Mouse (Mus musculus) left cerebral cortex, postnatal 10 days (tissue): Measurements from ENCODE around the gene Lamtor2. TPM values are rescaled to one million over a fixed set of nuclear protein-coding genes. Genes with fewer than 3 reads are reported as not detected.

Experiments used
- DNase-seq, 2 experiments: peaks; one replicate each; pipeline ENCODE4 v3.0.0; 2021 to 2022; ENCODE audit warnings: low spot score in 2 of 2, mixed read lengths in 1 of 2; ENCODE audit errors: extremely low spot score in 1 of 2
- intact Hi-C: fragments of 180-260 bp; cut with DNase I; formaldehyde crosslinking; loops from one replicate; pipeline ENCODE4 v1.15.1; 2025
- total RNA-seq, 2 experiments: library from RNA; stranded (reverse); gene quantifications; 2 replicates each; pipeline ENCODE4 v1.2.3; 2021

Lamtor2 gene
- total RNA-seq, 2 experiments from 2014 or later = 109 to 110 TPM

DNA sequence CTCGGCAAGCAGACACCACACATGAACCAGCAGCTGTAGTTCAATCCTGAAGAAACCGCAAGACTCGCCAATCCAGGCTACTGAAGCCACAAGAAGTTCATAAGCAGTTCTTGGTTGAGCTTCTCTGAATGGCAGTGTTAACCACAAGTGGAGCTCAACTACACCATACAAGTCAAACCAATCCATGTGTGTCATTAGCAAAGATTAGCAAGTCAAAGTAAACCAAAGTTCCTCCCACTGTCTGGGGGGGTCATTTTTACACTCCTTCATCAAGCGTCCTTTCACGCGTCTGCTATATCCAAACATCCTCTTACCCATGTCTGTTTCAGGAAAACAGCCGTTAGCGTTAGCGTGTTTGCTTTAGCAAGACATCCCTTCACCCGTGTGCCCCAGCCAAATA is 17.5 kb upstream of the Lamtor2 start:
- intact Hi-C loops = no loop called here
- no peak for DNase-seq

DNA sequence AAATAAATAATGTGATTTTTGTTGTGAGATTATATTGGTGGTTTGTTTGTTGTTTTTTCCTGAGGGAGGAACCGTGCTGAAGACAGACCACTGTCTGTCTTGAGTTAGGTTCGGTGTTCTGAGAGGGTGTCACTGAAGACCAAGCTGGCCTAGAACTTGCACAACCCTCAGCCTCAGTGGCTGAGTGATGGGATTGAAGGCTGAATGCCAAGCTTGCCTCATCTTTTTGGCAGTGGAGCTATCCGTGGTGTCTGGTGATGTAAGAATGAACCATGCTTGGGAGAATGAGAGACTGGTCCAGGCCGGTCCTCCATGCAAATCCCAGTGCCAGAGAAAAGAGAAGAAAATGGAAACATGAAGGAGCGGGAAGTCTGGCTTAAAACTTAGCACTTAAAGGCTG is 16.8 kb upstream of the Lamtor2 start:
- intact Hi-C loops = no loop called here
- no peak for DNase-seq

DNA sequence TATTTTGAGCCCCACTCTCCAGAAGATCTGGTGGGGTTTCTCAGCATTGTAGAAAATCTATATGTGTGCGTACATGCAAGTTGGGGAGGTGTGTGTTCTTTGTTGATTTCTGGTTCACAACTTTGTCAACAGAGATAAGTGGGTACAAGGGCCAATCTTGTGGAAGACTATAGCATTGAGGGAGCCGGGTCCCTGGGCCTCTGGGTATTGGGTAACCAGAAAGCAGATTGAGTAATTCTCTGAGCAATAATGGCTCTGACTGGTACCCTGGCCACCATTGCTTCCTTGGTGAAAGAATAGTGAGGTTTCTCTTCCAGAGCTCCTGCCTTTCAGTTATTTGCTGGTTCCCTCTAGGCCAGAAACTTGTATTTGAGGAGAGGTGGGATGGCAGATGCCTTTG is 16.2 kb upstream of the Lamtor2 start:
- intact Hi-C loops = no loop called here
- no peak for DNase-seq

DNA sequence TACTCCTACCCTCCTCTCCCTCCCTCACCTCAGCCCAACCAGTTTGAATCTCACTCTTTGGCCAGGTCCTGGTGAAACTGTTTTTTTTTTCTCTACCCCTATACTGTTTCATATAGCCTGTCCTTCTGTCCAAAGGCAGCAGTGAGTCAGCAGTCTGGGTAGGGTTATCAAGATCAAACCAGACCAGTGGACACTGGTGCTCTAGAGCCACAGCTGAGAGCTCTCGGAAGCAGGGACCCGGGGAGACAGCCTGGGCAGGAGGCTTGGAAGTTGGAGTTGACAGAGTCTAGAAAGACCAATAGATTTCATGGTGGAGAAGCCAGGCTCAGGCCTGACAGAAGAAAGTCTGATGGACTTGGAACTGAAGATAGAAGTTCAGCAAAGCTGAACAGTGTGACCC is 15.7 kb upstream of the Lamtor2 start:
- intact Hi-C loops = no loop called here
- DNase-seq = no peak

DNA sequence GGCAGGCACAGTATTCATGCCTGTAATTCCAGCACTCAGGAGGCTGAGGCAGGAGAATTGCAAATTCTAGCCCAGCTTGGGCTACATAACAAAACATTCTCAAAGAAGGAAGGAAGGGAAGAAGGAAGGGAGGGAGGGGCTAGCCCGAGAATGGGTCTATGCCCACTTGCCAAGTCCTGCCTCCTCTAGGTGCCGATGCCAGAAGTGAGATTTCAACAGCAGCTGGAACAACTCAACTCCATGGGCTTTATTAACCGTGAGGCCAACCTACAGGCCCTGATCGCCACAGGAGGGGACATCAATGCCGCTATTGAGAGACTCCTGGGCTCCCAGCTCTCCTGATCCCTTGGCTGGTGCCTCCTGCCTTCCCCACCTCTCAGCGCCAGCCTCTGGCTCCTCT is 15.0 kb upstream of the Lamtor2 start:
- no peak for DNase-seq
- intact Hi-C loops = no loop called here

DNA sequence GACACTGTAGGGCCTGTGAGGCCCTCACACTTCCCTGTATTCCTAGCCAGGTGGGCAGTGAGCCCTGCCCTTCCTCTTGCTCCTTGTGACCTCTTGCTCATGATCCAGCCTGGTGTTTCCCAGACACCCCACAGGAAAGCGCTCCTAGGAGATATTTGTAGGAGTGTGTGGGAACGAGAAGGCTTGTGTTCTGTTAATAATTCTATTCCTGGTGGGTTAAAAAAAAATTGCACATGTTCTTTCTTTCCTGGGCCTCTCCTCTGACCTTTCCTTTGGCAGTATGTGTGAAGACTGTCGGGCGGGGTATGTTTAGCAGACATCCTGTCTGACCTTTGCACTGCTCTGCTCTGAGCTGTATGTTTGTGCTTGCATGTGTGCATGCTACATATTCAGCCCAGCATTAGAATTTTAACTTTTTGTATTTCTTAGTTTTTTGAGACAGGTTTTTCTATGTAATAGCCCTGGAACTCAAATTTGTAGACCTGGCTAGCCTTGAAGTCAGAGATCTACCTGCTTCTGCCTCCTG is 13.7 kb upstream of the Lamtor2 start:
- intact Hi-C loops = no loop called here
- no peak for DNase-seq

DNA sequence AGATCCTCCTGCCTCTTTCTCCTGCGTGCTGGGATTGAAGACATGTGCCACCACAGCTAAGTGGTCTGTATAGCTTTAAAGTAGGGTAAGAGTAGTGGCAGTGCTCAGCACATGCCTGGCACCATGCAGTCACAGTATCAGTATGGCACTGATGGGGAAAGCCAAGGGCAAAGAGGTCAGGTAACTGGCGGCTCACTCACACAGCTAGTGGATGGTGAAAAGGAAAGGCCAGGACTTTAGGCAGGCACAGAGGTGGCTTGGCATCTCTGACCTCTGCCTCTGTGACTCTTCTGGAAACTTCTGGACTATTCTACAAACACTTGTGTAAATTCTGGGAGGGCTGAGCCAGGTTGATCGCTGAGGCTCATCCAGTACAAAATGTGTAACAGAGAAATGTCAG is 13.2 kb upstream of the Lamtor2 start:
- DNase-seq = no peak
- intact Hi-C loops = no loop called here

DNA sequence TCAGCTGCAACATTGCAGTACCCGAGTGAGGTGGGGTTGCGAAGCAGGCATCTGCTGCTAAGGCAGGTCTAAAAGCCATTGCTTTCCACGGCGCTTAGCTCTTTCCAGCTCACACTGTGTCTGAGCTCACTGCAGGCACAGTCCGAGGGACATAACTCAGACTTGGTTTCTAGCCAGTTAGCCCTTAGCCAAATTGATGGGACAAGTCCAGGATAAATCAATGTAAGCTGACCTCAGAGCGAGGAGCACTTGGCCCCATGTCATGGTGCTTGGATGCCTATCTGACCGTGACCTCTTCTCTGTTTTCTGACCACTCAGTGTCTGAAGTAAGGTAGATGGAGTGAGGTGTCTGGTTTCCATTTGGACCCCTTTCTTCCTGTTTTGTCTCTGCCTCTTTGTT is 11.1 kb upstream of the Lamtor2 start:
- intact Hi-C loops = no loop called here
- no peak for DNase-seq

DNA sequence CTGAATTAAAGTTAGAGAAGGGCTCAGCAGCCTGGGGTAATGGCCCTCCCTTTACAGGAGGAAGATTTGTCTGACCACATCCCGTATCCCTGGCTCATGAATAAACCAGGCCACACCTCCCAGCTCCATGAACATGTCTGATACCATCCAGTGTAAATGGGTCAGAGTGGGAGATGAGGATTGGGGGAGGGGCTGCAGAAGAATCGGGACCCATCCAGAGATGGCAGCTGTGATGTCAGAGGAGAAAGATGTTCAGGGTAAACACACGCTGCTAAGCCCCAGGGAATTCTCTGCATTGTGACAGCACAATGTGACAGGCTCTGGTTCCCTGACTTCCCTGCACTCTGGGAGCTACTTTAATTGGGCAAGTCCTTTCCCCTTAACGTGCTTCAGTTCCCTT is 10.6 kb upstream of the Lamtor2 start:
- intact Hi-C loops = no loop called here
- DNase-seq = no peak

DNA sequence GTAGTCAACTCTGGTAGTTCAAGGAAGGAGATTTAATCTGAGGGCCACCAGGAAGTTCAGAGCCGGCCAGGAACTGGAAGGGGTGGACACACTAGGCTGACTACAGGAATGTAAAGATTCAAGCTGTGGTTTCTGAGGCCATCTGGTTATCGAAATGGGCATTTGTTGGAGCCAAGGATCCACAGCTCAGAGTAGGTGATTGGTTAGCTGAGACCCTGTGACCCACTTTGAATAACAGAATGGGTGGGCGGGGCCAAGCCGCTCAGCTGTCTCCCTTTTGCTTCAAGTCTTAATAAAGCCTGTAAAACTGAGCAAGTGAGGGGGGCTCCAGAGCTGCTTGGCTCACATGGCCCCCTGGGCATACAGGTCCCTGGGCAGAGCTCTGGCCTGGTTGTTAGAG is 9.1 kb upstream of the Lamtor2 start:
- intact Hi-C loops = no loop called here
- no peak for DNase-seq

DNA sequence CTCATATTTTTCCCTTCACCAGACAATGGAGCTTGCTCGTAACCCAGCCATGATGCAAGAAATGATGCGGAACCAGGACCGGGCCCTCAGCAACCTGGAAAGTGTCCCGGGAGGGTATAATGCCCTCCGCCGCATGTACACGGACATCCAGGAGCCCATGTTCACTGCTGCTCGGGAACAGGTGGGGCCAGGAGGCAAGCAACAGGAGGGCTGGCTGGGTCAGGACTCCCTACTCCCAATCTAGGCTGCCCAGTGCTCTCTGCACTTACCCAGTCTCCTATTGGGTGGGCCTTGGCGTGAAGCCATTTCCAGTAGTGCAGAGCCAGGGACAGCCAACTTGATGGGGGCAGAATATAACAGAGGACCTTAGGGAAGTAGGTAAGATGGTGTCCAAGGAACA is 6.7 kb upstream of the Lamtor2 start:
- intact Hi-C loops = no loop called here

DNA sequence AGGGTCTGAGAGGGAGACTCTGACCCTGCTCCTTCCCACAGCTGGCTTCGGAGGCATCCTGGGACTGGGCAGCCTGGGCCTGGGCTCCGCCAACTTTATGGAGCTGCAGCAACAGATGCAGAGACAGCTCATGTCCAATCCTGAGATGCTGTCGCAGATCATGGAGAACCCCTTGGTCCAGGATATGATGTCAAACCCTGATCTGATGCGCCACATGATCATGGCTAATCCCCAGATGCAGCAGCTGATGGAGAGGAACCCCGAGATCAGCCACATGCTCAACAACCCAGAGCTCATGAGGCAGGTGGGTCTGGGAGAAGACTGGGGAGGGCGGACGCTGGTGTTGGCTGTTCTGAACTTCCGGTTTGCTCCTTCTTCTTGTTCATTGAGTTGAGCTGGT is 3.7 kb upstream of the Lamtor2 start:
- intact Hi-C loops = no loop called here
- DNase-seq = no peak

More for the DNA sequence above, 6.7 kb upstream of the Lamtor2 start:
- no peak for DNase-seq

DNA sequence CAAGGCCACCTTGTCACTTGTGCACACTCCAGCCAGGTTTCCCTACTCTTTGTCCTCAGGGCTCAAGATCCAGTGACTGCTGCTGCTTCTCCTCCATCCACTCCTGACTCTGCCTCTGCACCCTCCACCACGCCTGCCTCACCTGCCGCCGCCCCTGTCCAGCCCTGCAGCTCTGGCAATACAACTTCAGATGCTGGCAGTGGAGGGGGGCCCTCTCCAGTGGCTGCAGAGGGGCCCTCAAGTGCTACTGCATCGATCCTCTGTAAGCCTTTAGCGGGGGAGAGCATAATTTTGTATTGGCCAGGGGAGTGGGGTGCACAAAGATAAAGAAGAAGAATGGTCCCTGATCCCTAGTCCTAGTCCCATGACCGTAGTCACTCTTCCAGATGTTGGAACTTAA is 2.9 kb upstream of the Lamtor2 start:
- intact Hi-C loops = no loop called here

DNA sequence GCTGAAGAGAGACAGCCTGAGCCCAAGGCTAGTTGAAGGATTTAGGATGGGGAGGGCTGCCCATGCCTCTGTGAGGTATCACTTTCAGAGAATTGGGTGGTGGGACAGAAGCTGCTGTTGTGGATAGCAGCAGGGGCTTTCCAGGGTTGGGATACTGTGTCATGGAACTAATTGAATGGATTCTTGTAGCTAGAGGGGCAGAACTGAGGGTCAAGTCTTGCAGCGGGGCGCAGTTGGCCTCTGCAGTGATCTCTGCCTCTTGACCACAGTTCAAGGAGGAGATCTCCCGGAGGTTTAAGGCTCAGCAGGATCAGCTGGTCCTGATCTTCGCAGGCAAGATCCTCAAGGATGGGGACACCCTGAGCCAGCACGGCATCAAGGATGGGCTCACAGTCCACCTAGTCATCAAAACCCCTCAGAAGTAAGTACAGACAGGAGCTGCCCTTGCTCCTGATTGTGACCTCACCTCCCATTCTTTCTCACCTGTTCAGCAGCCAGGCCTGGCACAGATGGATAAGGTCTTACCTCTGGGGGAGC is 2.3 kb upstream of the Lamtor2 start:
- no peak for DNase-seq
- intact Hi-C loops = no loop called here

More for the DNA sequence above, 2.9 kb upstream of the Lamtor2 start:
- no peak for DNase-seq

DNA sequence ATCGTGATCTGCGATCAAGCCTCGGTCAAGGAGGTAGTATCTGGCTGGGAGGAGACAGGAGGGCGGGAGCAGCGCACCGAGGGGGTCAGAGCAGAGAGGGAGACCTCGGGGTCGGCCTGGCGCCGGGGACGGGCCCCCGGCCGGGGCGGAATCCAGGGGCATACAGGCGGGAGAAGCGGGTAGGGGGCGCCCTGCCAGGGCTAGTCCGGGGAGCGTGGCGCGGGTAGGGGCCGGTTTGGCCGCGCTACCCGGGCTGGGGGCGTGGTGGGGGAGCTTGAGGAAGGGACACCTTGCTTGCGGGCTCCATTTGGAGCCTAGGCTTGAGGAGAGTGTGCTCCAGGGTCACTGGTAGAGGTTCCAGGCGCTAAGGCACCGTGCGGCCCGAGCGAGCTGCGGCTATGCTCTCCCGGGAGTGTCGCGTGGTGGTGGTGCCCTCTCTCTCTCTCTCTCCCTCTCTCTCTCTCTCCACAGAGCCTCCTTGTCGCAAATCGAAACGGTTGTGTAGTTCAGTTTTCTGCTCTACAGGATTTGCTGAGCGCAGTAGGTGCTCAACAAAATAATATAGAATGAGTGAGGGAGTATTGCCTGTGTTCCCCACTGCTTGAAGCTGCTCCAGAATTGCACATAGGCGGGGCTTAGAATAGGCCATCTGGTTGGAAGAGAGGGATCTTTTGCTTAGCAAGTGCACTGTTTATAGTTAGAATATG is 1.2 kb upstream of the Lamtor2 start:
- peak in 1 of 2 experiments; percentile 83 for DNase-seq
- intact Hi-C loops = no loop called here

DNA sequence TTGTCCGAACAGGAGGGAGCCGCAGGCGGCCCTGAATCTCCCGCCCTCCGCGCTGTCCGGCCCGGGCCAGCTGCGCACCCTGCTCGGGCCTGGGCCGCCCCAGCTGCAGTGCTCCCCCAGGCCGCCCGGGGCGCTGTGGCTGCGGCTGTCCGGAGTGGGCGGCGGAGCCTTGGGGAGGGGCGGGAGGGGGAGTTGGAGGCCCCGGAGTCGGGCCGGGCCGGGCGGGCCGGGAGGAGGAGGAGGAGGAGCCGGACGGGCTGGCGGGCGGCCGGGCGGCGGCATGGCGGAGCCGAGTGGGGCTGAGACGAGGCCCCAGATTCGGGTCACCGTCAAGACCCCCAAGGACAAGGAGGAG is 628 bp upstream of the Lamtor2 start, which contains the start of gene Ubqln4:
Gene Ubqln4 (plus strand): TSS at position 234 of the 355 bp plus-strand sequence.
- peak; percentile 80 to 93 for DNase-seq
- intact Hi-C loops = no loop called here

DNA sequence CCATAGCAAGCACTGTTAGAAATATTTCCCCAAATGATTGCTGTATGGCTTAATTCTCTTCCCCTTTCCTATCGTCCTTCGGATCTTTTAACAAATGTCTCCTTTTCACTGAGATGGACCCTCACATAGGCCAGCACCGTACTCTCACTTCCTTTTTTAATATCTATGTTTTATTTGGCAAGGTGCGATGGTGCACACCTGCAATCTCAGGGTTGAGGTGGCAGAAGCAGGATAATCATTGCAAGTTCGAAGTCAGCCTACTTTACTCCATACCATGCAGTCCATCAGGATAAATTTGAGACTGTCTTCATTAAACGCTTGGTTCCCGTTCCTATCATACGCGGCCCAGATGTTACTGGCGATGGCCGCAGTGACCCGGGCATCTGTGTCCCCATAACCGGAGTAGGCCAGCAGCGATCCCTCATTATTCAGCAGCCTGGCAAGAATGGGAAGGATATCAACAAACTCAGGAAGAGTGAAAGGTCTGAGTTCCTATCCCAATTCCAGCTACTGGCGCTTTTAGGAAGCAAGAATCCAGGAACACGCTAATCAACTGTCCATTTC is 710 bp downstream of the Lamtor2 start:
- intact Hi-C loops = no loop called here
- no peak for DNase-seq

DNA sequence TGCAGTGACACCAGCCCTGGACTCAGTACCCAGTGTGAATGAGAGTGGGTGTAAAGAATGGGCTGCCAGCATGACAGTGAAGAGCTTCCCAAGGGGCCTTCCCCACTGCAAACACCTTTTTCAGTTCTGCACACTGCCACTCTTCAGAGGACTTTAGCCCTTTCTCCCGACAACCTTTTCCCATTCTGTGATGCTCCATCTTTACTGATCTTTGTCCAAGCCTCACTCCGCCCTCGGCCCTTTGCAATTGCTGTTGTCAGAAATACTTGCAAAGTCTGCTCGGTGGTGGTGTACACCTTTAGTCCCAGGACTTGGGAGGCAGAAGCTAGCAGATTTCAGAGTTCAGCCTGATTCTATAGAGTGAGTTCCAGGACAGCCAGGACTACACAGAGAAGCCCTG is 1.3 kb downstream of the Lamtor2 start:
- no peak for DNase-seq
- intact Hi-C loops = no loop called here

DNA sequence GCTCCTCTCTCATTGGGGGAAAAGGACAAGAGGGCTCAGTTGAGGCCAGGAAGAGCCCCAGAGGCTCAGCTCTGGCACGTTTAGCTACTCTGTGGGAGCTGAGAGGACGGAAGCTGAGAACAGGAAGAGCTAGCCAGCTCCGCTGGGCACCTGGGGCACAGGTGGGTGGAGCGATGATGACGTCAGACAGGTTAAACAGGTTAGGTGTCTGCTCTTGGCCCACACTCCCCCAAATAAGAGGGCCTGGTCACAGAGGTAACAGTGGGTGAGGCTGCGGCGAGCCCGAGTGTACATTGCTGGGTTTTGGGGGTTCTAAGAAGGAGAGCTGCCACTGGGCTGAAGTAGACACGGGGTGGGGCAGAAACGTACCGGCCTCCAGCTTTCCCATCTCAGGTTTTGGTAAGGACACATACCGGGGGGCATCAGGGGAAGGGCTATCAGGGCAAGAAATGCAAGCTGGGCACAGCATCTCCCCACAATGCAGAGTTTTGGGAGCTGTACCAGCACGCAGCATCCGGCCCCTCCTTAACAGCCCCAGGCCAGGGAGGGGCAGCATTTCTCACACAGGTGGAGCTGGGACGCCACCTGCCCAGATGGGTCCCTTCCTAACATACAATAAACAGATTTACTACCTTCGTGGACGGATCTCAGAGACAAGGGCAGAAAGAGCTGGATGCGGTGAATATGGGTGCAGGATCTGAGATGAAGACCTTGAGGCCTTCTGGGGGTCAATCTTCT is 4.5 kb downstream of the Lamtor2 start, which contains the start of gene Rab25:
Gene Rab25 (minus strand): TSS at position 121 of the 738 bp plus-strand sequence.
- intact Hi-C loops = no loop called here
- no peak for DNase-seq
